Mouse (Mus musculus): ENCODE measurements at regions not wholly inside any gene's neighbourhood (a gene's known extent, or its start where the extent isn't known, plus 50 kb on each side); places are given as distances from the start of the nearest gene placed in this dataset.
A peak's percentile ranks its signal among the peaks of the same experiment; 100 is the strongest.
"Not testable (repeated sequence)": the region's sequence is repeated elsewhere in the genome, so short reads cannot be mapped to it uniquely, and the experiment has no call there.

DNA sequence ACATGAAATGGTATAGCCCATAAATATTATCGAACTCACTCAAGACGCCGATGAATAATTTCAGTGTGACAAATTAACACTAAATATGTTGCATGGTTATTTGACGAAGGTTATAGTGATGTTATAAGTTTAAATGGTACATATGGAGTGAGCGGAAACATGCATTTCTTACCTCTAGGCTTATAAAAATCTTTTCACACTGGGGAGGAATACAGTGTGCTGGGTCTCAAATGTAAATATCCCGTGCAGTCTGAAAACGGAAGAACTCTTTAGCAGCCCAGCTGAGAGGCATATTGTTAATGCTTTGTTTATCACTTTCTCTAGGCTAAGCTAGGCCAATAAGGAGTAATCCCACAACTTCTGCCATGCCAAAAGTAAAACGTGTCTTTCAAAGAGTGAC is 518.6 kb upstream of the Sall1 start:
- no peak for DNase-seq (ENCODE audit: low spot score)

DNA sequence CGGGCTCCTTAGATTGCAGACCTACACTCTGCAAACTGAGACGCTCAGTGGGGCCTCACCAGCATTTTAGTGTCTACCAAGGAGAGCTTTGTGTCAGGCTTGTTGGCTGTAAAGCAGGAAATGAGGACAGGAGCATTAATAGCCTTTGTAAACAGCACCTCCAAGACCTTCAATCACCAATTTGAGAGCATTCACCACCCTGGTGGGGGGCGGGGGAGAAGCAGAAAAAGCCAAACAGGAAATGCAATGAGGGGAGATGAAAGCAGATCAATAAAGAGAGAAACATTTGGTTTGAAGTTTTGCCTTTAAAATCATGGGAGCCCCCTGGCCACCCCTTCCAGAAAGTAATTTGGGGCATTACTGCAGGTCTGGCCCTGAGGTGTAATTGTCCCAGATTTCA is 497.3 kb upstream of the Sall1 start:
- DNase-seq (ENCODE audit: low spot score): no peak

DNA sequence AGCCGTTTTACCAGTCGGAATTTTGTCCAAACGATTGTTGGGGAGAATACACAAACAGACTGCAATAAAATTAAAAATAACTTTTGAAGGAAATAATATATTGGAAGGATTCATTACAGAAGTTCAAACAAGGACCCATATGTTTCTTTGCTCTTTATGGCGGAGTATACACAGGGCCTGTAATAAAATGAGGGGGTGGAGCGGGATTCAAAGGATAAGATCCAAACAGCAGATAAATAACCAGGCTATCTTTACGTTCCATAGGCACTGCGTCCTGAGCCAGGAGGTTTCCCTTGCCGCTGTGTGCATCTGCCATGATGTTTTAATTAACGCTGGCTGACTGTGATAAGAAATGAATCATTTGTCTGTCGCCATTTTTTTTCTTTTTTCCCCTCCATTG is 490.6 kb upstream of the Sall1 start:
- no peak for DNase-seq (ENCODE audit: low spot score)

DNA sequence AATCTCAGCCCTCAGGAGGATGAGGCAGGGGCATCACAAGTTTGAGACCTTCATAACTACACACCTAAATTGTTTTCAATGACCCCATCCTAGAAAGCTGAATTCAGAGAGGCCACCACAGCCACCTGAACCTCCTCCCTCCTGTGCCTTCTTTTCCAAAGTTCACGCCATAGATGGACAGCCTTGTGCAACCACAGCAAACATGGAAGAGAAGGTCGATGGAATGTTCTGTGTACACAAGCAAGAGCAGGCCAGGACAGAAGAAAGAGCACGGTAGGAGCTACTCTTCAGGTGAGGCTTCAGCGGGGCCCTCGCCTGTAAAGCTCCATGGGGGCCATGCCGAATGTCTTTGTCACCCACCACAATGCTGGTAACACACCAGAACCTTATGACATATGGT is 481.1 kb upstream of the Sall1 start:
- no peak for DNase-seq (ENCODE audit: low spot score)

DNA sequence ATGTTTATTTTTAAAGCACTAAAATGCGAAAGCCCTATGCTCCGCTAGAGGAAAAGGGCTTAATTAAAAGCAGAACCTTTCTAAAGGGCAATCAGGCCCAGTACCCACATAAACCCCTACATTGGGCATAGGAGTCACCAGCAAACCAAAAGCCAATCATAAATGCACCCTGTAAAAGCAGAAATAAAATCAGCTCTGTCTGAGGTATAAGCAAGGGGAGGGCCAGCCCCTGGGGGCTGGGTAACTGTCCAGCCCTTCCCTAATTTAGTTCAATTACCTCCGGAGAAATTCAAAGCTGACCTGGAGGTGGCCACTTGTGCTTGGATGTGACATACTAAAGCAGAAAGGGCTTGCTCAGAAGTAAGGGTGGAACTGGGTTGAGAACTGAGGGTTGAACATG is 479.4 kb upstream of the Sall1 start:
- DNase-seq (ENCODE audit: low spot score): no peak

DNA sequence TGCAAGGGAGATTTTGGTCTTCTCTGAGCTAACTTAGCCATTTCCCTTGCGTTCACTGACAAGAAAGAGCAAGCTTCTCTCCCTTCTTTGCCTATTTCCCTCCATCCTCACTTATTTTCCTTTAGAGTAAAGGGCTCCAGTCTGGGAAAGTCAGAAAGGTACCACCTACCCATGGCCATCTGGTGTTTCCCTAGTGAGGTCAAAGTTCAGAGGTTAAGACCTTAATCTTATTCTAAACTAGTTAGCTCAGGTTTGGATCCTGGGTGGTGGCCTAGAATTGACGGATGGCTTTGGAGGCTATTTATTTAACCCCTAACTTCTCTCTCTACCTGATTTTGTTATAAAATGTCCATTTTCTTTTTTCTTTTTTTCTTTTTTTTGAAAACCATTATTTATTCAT is 472.6 kb upstream of the Sall1 start:
- DNase-seq (ENCODE audit: low spot score): peak; percentile 21

DNA sequence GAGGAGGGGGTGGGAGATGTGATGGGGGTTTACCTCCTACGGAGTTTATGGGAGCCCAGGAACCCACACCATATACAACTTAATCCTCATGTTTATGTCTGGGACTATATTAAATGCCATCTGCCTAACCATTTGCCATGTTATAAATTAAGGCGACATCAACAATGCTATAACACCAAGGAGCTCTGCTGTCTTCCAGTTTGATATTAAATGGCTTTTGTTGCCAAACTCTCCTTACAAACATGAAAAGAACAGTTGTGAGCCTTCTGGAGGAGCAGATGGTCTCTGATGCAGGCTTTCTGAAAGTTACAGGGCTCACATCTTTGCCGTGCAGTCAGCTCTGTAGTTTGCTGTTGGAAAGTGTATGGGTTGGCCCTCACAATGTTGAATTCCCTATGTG is 470.3 kb upstream of the Sall1 start:
- no peak for DNase-seq (ENCODE audit: low spot score)

DNA sequence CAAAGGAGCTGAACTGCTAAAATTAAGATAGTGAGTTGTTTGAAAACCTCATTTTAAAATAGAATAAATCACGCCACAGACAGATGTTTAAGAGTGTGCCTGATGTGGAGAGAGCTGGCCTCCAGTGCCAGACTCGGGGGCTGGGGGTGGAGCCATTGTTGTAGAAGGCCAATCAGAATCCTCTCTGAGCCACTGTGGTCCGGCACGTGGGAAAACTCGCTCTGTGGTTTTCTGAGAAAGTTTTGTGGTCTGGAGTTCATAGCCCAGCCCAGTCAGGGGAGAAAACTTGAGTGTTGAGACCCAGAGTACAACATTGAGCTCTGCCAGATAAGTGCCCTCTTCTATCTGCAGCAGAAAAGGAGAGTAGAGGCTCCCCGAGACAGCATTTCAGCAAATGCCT is 463.7 kb upstream of the Sall1 start:
- no peak for DNase-seq (ENCODE audit: low spot score)

DNA sequence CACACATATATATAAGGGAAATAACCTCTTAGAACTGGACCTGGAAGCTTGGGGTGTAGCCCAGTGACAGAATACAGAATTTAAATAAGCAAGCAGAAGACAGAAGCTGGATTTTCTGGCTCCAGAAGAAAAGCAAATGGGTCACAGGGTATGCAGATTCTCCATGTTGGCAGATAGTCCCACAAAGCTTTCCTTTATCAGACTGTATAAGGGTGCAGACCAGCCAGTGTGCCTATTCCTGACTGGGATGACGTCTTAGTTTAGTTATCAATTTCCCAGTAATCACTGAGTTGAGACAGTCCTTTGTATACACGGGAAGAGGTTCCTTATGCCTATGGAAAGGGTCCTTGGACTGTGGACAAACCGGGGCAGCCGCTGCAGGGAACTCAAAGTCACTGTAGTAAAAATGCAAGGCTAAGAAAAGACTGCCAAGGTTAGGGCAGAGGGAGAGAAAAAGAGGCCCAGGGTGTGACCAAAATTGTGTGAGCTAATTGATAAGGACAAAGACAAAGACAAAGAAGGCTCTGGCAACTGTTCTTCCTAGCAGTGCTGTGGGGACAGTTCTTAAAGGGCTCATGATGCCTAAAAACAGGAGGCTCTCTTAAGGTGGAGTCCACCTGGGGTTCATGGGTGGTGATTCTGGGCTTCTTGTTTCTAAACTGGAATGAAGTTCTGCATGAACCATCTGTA is 459.7 kb upstream of the Sall1 start:
- DNase-seq (ENCODE audit: low spot score): peak; percentile 10

DNA sequence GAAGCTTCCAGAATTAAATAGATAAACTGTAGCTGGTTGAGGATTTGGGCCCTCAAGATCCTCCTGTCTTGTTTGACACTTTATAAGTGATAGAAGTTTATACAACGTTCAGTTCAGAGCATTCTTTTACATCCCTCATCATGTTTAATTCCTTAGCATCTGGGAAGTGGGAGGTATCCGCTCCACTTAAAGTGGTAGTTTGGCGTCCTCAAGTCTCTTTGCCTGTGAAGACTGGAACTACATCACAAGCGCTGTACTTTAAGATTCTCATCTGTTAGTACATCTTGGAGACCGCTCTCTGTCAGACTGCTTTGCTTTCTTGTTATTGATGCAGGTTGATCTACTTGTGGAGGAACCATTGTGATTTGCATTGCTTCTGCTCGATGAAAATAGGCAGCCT is 459.1 kb upstream of the Sall1 start:
- no peak for DNase-seq (ENCODE audit: low spot score)

DNA sequence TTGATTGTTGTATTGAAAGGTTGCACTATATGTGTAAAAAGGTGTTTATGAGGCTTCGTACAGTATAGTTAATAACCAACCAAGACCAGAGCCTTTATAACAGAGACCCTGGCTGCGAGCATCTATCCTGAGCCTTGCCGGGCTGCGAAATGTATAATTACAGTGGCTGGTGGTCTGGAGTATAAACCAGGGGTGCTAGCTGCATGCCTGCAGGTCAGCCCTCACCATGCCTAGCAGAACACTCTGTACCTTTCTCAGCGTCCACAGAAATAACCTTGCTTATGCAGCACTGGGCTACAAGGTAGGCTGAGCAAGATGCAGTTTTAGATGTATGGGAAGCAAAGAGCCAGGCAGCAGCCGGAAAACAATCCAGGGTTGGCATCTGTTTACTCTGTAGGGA is 457.8 kb upstream of the Sall1 start:
- DNase-seq (ENCODE audit: low spot score): no peak

DNA sequence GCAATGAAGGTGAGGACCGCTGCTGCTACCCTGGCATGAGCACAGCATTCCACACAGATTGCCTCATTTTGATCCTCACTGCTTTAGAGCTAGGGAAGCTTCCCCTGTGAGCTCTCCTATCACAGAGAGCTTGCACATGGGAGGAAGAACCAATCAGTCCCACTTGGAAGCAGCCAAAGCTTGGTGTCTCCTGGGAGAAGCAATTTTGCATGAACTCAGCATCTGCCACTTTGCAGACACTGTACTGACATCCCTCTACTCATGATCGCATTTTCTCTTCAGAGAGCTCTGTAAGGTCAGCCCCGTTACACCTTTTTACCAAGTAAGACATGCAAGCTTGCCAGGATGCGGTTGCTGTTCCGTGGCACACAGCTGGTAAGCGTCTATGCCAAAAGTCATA is 455.9 kb upstream of the Sall1 start:
- DNase-seq (ENCODE audit: low spot score): no peak

DNA sequence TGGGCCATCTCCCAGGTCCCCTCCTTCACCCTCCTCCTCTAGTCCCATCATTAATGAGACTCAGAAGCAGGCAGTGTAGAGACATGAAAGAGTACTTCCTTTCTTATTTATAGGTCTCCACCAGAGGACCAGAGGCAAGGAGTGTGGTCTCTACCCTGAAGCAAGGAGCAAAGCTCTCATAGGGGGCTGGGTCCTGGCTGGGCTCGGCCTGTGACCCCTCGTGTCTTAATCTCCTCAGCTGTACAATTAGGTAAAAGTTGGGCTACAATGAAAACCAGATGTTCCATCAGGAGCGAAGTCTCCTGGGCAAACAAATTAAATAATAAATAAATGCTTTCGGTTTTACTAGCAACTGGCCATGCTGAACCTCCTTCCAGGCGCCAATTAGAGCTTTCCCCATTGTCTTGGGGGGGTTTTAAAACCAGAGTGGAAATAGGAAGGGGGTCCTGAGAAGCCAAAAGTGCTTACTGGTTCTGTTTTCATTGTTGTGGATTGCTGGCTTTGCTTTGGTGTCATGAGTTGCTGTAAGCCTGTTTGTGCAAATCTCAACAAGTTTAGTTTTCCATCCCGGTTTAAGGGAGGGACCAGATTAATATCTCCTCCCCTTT is 454.2 kb upstream of the Sall1 start:
- no peak for DNase-seq (ENCODE audit: low spot score)

DNA sequence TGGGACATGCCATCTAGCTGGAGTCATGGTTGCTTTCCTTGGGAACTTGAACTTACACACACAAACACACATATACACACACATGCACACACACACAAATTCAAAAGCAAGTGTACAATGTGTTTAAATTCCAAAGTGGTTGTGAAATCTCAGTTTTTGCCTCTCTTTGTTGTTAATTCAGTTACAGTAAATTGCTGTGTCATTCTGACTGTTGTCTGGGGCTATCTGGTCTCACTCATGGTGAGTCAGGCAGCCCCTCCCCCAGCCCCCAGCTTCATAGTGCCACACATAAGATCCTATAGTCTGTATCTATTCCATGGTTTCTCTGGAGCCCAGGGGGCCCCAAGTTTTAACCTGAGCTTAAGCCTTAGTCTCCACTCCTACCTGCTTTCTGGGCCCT is 448.4 kb upstream of the Sall1 start:
- DNase-seq (ENCODE audit: low spot score): no peak

DNA sequence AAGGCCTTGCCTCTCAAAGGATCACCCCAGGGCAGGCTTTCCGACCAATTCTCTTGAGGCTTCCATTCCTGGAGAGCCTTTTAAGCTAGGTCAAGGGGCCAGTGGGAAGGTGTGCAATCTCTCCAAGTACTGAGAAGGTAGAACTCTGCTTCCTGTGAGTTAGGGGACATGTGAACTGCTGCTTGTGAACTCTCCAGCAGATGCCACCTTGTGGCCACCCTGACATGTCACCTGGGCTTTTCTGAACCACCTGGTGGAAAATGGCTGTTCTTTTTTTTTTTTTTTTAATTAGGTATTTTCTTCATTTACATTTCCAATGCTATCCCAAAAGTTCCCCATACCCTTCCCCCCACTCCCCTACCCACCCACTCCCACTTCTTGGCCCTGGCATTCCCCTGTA is 438.5 kb upstream of the Sall1 start:
- DNase-seq (ENCODE audit: low spot score): not testable (repeated sequence)

DNA sequence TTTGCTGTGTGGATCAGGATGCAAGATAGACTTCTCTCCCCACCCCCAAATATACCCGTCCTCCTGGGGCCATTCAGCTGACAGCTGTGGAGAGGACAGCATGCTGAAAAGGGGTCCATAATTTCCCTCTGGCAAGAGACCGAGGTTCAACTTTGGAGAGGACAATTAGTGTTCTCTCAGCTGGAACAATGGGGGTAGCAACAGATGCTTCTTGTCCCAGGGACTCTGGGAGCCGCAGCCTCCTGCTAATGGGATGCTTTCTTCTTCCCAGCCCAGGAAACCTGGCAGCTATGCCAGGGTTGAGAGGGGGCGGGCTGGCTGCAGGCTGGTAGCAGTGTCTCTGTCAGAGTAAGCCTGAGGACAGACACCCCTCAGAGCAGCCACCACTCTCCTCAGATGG is 433.0 kb upstream of the Sall1 start:
- DNase-seq (ENCODE audit: low spot score): peak; percentile 48

DNA sequence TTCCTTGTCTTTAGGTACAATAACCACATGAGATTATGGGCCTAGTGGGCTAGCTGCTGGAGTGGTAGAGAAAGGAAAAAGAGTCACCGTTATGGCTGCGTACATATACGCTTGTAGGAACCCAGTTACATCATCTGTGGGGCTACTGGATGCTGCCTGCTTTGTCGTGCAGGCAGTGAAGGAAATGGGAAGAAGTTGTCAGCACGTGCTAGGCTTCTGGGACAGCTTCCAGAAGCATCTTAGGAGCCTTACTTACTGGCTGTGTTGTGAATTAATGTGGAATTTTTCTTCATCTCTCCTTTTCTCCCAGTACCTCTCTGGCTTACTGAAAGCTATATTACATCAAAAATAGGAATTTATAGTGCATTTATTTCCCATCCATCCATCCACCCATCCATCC is 427.2 kb upstream of the Sall1 start:
- no peak for DNase-seq (ENCODE audit: low spot score)

DNA sequence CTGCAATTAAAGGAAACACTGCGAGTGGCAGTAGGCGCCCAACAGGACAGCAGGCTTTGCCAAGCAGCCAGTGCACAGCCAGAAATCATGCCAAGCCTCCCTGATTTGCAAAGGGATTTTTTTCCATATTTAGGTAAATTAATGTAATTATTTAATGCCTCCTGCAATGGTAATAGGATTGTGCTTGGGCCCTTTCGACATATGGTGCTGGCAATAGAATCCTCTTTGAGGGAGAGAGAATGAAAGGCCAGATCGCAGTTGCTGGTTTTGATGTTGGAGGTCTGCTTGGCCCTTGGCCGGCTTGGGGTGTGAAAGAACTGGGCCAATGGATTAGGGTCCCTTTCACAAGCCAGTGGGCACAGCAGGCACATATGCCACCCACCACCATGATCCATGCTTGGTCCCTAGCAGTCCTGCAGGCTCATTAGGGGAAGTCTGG is 424.8 kb upstream of the Sall1 start:
- no peak for DNase-seq (ENCODE audit: low spot score)

DNA sequence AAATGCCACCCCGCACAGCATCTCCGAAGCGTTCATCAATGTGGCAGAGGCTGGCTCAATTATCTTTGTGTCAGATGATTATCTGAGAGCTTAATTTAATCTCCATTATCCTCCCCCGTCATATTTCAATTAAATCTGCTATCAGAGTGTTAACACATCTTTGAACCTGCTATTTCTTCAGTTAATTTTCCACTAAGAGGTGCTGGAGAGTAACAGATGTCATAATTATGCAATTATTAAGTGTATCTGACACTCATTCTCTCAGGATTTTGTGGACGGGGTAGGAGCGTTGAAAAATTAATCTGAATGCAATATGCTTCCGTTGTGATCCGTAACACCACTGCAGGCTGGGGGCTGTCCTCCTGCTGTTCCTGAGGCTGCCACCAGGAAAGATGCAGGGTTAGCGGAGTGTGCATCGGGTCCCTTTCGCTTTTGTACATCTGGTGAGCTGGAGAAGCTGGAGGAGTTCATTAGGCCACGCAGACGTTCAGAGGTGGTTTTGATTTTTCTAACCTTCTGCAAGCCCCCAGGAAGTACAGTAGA is 421.3 kb upstream of the Sall1 start:
- DNase-seq (ENCODE audit: low spot score): peak; percentile 45

DNA sequence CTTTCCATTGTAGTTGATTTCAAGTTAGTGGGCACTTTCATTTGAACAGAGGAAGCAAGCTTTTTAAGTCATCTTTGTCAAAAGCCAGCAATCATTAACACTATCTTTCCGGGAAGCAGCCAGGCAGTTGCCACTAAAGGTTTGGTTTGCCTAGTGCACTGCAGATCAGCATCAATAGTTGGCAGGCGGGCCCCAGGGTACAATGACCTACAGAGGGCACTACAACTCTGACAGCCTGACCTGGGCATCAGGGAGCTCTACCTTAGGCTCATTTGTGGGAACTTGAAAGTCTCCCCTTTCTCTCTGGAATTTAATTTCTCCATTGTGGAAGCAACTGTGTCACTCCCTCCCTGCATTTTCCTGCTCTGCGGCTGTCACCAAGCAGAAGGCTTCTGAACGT is 412.6 kb upstream of the Sall1 start:
- DNase-seq (ENCODE audit: low spot score): no peak

DNA sequence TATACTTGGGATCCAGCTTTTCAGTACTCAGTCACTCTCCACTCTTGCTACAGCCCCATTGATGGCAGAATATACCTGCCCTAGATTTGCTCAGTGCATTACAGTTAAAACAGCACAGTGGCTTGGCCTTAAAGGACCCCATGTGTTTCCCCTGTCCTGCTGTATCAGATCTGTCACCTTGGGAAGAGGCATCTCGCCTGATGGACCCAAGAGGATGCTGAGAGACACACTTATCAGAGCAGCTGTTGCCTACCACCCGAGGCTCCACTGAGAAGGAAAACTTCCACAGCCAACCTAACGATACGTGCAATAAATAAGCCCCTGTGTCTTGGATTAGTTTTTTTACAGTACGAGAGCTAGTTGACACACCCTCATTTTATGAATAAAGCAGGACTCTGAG is 411.8 kb upstream of the Sall1 start:
- DNase-seq (ENCODE audit: low spot score): no peak

DNA sequence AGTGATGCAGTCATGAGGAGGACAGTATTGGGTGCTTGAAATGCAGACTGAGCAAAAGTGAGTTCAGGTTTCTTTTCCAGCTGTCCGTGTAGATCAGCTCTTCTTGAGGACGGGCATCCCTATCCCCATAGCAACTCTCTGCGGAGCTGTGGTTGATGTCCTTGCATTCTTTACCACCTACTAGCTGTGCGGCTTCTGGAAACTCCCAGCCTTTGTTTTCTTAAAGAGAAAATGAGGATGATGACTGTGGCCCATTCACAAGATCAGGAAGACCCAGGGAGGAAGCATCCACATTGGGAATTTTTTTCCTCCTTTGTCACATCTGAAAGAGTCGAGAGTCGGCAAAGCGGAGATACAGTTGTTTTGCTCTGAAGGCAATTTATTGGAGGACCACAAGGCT is 410.2 kb upstream of the Sall1 start:
- no peak for DNase-seq (ENCODE audit: low spot score)

DNA sequence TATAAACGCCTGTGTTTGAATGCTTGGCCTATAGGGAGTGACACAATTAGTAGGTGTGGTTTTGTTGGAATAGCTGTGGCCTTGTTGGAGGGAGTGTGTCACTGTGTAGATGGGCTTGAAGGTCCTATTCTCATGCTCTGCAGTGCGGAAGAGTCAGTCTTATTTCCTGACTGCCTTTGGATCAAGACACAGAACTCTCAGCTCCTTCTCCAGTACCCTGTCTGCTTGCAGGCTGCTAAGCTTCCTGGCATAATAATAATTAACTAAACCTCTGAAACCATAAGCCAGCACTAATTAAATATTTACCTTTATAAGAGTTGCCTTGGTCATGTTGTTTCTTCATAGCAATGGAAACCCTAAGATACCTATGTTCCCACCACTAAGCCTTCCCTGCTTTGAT is 409.8 kb upstream of the Sall1 start:
- no peak for DNase-seq (ENCODE audit: low spot score)

DNA sequence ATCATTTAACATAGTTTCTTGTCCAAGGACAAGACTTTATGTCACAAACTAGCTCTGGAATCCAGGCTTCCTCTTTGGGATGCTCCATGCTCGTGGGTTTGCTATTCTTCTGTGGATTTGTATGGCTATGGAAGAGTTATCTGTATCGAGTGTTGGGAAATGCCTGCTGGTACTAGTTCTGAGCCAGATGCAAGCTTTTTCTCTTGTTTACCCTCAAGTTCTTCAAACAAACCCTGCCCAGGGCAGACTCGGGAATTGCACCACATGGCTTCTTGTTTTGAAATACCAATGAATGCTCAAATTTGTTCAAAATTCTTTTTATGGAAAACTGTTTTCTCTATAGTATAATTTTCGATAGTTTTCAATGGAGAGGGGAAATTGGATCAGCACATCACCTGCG is 400.5 kb upstream of the Sall1 start:
- DNase-seq (ENCODE audit: low spot score): no peak

All from retina, embryonic 14.5 days (tissue).